Mouse (Mus musculus) c-Kit-positive CD71-positive TER-119-positive erythroid progenitor cells, embryonic 14.5 days (primary cell): Measurements from ENCODE around the gene Pnkd.

Experiments used
- DNase-seq: peaks from one replicate; pipeline ENCODE4 v3.0.0-alpha.2; 2013; ENCODE audit warnings: low spot score

Gene Pnkd

GRCm38 (mm10) chr1:74284543-74285160, at the start of gene Pnkd, which contains the start of gene Aamp:
Gene Pnkd, plus strand, starts transcription at chr1:74284930.
Gene Aamp, minus strand, starts transcription at chr1:74284738.
- peak; percentile 100 for DNase-seq

- DNase-seq = peak; percentile 94
Observed at GRCm38 (mm10) chr1:74235938-74236589, 48.7 kb upstream of the Pnkd start, which contains the start of gene Arpc2. Gene Arpc2, plus strand, starts transcription at chr1:74236084.

- peak; percentile 53 for DNase-seq
Observed at GRCm38 (mm10) chr1:74236590-74237317, 48.0 kb upstream of the Pnkd start.

GRCm38 (mm10) chr1:74237671-74238070, 47.1 kb upstream of the Pnkd start:
- DNase-seq = peak; percentile 11

- peak; percentile 34 for DNase-seq
Observed at GRCm38 (mm10) chr1:74238136-74238535, 46.6 kb upstream of the Pnkd start.

- peak; percentile 44 for DNase-seq
Observed at GRCm38 (mm10) chr1:74239162-74239561, 45.6 kb upstream of the Pnkd start.

- no peak for DNase-seq
Observed at GRCm38 (mm10) chr1:74239618-74240017, 45.1 kb upstream of the Pnkd start.

GRCm38 (mm10) chr1:74240311-74240710, 44.4 kb upstream of the Pnkd start:
- no peak for DNase-seq

- no peak for DNase-seq
Observed at GRCm38 (mm10) chr1:74240832-74241231, 43.9 kb upstream of the Pnkd start.

- no peak for DNase-seq
Observed at GRCm38 (mm10) chr1:74245525-74245924, 39.2 kb upstream of the Pnkd start.

GRCm38 (mm10) chr1:74248799-74249198, 35.9 kb upstream of the Pnkd start:
- no peak for DNase-seq

- no peak for DNase-seq
Observed at GRCm38 (mm10) chr1:74249331-74249980, 35.3 kb upstream of the Pnkd start.

- DNase-seq = no peak
Observed at GRCm38 (mm10) chr1:74250096-74250495, 34.6 kb upstream of the Pnkd start.

GRCm38 (mm10) chr1:74255704-74256345, 28.9 kb upstream of the Pnkd start:
- no peak for DNase-seq

- no peak for DNase-seq
Observed at GRCm38 (mm10) chr1:74256782-74257181, 27.9 kb upstream of the Pnkd start.

GRCm38 (mm10) chr1:74262510-74262909, 22.2 kb upstream of the Pnkd start:
- no peak for DNase-seq

- DNase-seq = no peak
Observed at GRCm38 (mm10) chr1:74268750-74269149, 16.0 kb upstream of the Pnkd start.

- no peak for DNase-seq
Observed at GRCm38 (mm10) chr1:74271659-74272058, 13.1 kb upstream of the Pnkd start.

- DNase-seq = no peak
Observed at GRCm38 (mm10) chr1:74275015-74275414, 9.7 kb upstream of the Pnkd start.

GRCm38 (mm10) chr1:74277041-74277440, 7.7 kb upstream of the Pnkd start:
- DNase-seq = no peak

- no peak for DNase-seq
Observed at GRCm38 (mm10) chr1:74277883-74278537, 6.7 kb upstream of the Pnkd start.
